In the genomic region with DNA sequence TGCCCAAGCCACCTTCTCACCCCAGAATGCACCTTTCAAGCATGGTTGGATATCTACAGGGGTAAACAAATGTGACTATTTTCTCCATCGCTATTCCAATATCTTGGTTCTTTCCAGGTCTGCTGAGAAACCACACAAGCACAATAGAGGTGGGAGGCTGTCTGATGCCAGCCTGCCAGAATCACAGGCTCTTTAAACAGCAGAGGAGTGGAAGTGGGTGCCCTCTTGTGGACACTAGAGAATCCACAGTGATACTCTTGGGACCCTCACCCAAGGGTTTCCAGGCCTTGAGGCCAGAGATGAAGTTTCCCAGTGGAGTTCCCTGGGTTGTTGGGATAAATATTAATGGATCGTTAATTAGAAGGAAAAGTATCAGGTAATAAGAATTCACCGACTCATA, we compare ENCODE assay signal across 15 mouse cellular contexts.
DNase-seq lines count a peak whose midpoint lies in the region; ATAC-seq and TF ChIP-seq lines count a peak whose summit lies in the region.
"Had no signal": no experiment of that assay in that cellular context is flagged by ENCODE, and none has a peak within 500 bp of the region (broad histone marks: within the 10 kb centered on the region; RNA-seq: fewer than 3 reads in every experiment).

No protein-coding gene starts in this region.

- in situ Hi-C loops in ES-E14 (cut with MboI; ENCODE audit: low sequenced_read_pairs in 2 of 2, unreplicated experiment in 2 of 2), result loop anchor here in 1 of 2 experiments (10.0 kb wide), 1 partner anchor 205 kb away; no protein-coding TSS in a partner anchor

- H3K4me3 ChIP-seq in E14TG2a.4 (replicated peaks; ENCODE audit: low read length) (no peak overlapping the region), ES-E14 (ENCODE audit: insufficient read depth in 1 of 2, low read depth in 1 of 2, low read length in 2 of 2, poor library complexity in 1 of 2, severe bottlenecking in 1 of 2) (no peak overlapping the region)
- H3K4me3 ChIP-seq in hindbrain, embryonic 16.5 days (ENCODE audit: low read length), result no peak overlapping the region
- H3K4me3 ChIP-seq in liver, postnatal 0 days (ENCODE audit: low read depth, low read length), result no peak overlapping the region
- H3K4me3 ChIP-seq: heart, embryonic 10.5 days; neural tube, embryonic 12.5 days had no signal

- H3K27ac ChIP-seq in ES-E14 (ENCODE audit: insufficient read depth, low read depth, low read length, poor library complexity, severe bottlenecking), result no peak overlapping the region
- H3K27ac ChIP-seq in hindbrain, embryonic 16.5 days (ENCODE audit: low read depth, low read length), result no peak overlapping the region
- H3K27ac ChIP-seq in liver, postnatal 0 days (ENCODE audit: low read depth), result no peak overlapping the region
- H3K27ac ChIP-seq: heart, embryonic 10.5 days; neural tube, embryonic 12.5 days had no signal

- H3K4me1 ChIP-seq in E14TG2a.4 (replicated peaks; ENCODE audit: low read depth, low read length) (no peaks in the 10 kb centered on the region), ES-E14 (ENCODE audit: control insufficient read depth in 2 of 2, insufficient read depth in 2 of 2, low read length in 2 of 2, poor library complexity in 1 of 2) (no peaks in the 10 kb centered on the region)
- peaks cover 7% of the 10 kb centered on the region; the same call in 1 of the 2 replicates for H3K4me1 ChIP-seq in hindbrain, embryonic 16.5 days (ENCODE audit: control insufficient read depth, insufficient read depth, low read depth, low read length)
- no peaks in the 10 kb centered on the region for H3K4me1 ChIP-seq in liver, postnatal 0 days (ENCODE audit: insufficient read depth)

- intact Hi-C loops in heart, postnatal 25 days (cut with DNase I), result no loop called here

- no peak overlapping the region for H3K9ac ChIP-seq in ES-E14 (ENCODE audit: insufficient read depth, low read depth, low read length, poor library complexity, severe bottlenecking)
- no peak overlapping the region for H3K9ac ChIP-seq in hindbrain, embryonic 16.5 days (ENCODE audit: low read depth, low read length)
- no peak overlapping the region for H3K9ac ChIP-seq in liver, postnatal 0 days (replicated peaks)
- H3K9ac ChIP-seq: neural tube, embryonic 12.5 days had no signal

- H3K36me3 ChIP-seq in E14TG2a.4 (ENCODE audit: insufficient read depth, low read length) (no peaks in the 10 kb centered on the region), ES-E14 (ENCODE audit: control insufficient read depth, insufficient read depth, low read length, poor library complexity, severe bottlenecking) (no peaks in the 10 kb centered on the region)
- no peaks in the 10 kb centered on the region for H3K36me3 ChIP-seq in hindbrain, embryonic 16.5 days (ENCODE audit: control insufficient read depth, insufficient read depth, low read length)
- H3K36me3 ChIP-seq in liver, postnatal 0 days (replicated peaks; ENCODE audit: insufficient read depth, low read length), result no peaks in the 10 kb centered on the region
- H3K36me3 ChIP-seq: heart, embryonic 10.5 days; neural tube, embryonic 12.5 days had no signal

- WGBS in hindbrain, embryonic 16.5 days, result 70% methylated on average over 3 of the region's 3 CpGs
- 61% methylated on average over 3 of the region's 3 CpGs for WGBS in liver, postnatal 0 days (ENCODE audit: insufficient replicate concordance)

- peak; percentile 50; the same call in 1 of the 2 replicates for ATAC-seq in hindbrain, embryonic 16.5 days
- ATAC-seq in liver, postnatal 0 days, result no peak

- no peak overlapping the region for H3K4me2 ChIP-seq in hindbrain, embryonic 16.5 days (ENCODE audit: low read length)
- H3K4me2 ChIP-seq in liver, postnatal 0 days (ENCODE audit: low read depth, low read length), result no peak overlapping the region
- H3K4me2 ChIP-seq: neural tube, embryonic 12.5 days had no signal

- no peaks in the 10 kb centered on the region for H3K27me3 ChIP-seq in E14TG2a.4 (ENCODE audit: insufficient read depth, low read length)
- H3K27me3 ChIP-seq in hindbrain, embryonic 16.5 days (replicated peaks; ENCODE audit: control insufficient read depth, insufficient read depth, low read length), result no peaks in the 10 kb centered on the region
- no peaks in the 10 kb centered on the region for H3K27me3 ChIP-seq in liver, postnatal 0 days (ENCODE audit: insufficient read depth, low read length)
- H3K27me3 ChIP-seq: neural tube, embryonic 12.5 days had no signal

- DNase-seq in layer of hippocampus, adult 18-20 months (ENCODE audit: low spot score in 2 of 2), result peak; percentile 10 to 46
- no peak for DNase-seq in layer of hippocampus, postnatal 36 days
- peak; percentile 9 for DNase-seq in ES-E14 (ENCODE audit: low read depth, low spot score)
- DNase-seq in liver, postnatal 0 days, result no peak
- no peak for DNase-seq in heart, postnatal 25 days (ENCODE audit: low spot score)
- no peak for DNase-seq in adrenal gland, adult 8-10 months
- DNase-seq: adrenal gland, postnatal 10 days; cerebellum, adult 11 months; kidney, adult 11 months; lung, postnatal 4 days; thymus, postnatal 36 days had no signal

- no peak for TF ChIP-seq EP300 in liver, postnatal 0 days (IDR thresholded peaks at IDR 0.05; ENCODE audit: low read depth)

- H3K9me3 ChIP-seq in E14TG2a.4 (ENCODE audit: low read length) (no peaks in the 10 kb centered on the region; the same call in 1 of the 2 replicates), ES-E14 (ENCODE audit: control insufficient read depth, insufficient read depth, low read depth, low read length) (no peaks in the 10 kb centered on the region)
- H3K9me3 ChIP-seq in hindbrain, embryonic 16.5 days (ENCODE audit: control insufficient read depth, low read length), result no peaks in the 10 kb centered on the region; the same call in 1 of the 2 replicates
- no peaks in the 10 kb centered on the region for H3K9me3 ChIP-seq in liver, postnatal 0 days (ENCODE audit: low read length)
- H3K9me3 ChIP-seq: heart, embryonic 10.5 days; neural tube, embryonic 12.5 days had no signal

- peak; percentile 48 for TF ChIP-seq CTCF in E14TG2a.4 (conservative IDR thresholded peaks at IDR 0.05; ENCODE audit: low read length)
- no peak for TF ChIP-seq CTCF in liver, postnatal 0 days (IDR thresholded peaks at IDR 0.05; ENCODE audit: low read depth)

TF ChIP-seq in ES-E14, 5 proteins besides CTCF, POLR2A, EP300 and RAD21:
- TF ChIP-seq ZNF384 (IDR thresholded peaks at IDR 0.05; ENCODE audit: low read depth, low read length), result no peak
- TF ChIP-seq ZC3H11A (IDR thresholded peaks at IDR 0.05; ENCODE audit: borderline replicate concordance, low read depth, low read length), result peak; percentile 53; the same call in 1 of the 2 replicates

Comparison
In these comparisons a context has a peak if more than half of its experiments do, and no peak if none do; other contexts are left out.
1. DNase-seq: peak in layer of hippocampus, adult 18-20 months (2 of 2) and ES-E14 (single experiment); none in layer of hippocampus, postnatal 36 days (0 of 2), liver, postnatal 0 days (single experiment), heart, postnatal 25 days (single experiment) and adrenal gland, adult 8-10 months (single experiment).